Mouse (Mus musculus) testis, adult 2 months (tissue): ENCODE results near the gene Slc22a23.

Source experiments
- CTCF ChIP-seq: fragments of 200-500 bp; IDR thresholded peaks from 2 replicates; pipeline ENCODE4 v1.5.1; 2012; ENCODE audit warnings: low read depth, mild to moderate bottlenecking, inconsistent platforms, low read length, moderate library complexity; ENCODE audit not compliant: control insufficient read depth, insufficient read depth, insufficient replicate concordance
- POLR2A ChIP-seq: fragments of 200-500 bp; IDR thresholded peaks from 2 replicates; pipeline ENCODE4 v1.6.1; 2012; ENCODE audit warnings: low read depth, mild to moderate bottlenecking, inconsistent platforms, low read length, moderate library complexity; ENCODE audit not compliant: control insufficient read depth

GRCm38 (mm10) chr13:34307696-34308603, 37.0 kb downstream of the Slc22a23 start:
- no peak for TF ChIP-seq CTCF
- TF ChIP-seq POLR2A, result no peak
